Mouse (Mus musculus) kidney, embryonic 14.5 days (tissue): ENCODE measurements around the gene Fam186b. TPM values are rescaled to one million over a fixed set of nuclear protein-coding genes. Genes with fewer than 3 reads are reported as not detected.

Experiments
- ATAC-seq: fragments of 200-750 bp; cut with Nextera tagmentation; 2 replicates; pipeline ENCODE4 v1.8.0; 2017; ENCODE audit warnings: moderate number of reproducible peaks, mild to moderate bottlenecking, moderate TSS enrichment, moderate library complexity; ENCODE audit not compliant: low FRiP score, low TSS enrichment
- H3K27ac ChIP-seq: fragments of 300-500 bp; sonication (generic); 2 replicates; pipeline ENCODE4 v1.5.1; 2014; ENCODE audit warnings: low read depth, mild to moderate bottlenecking, low read length, moderate library complexity, mixed read lengths
- H3K27me3 ChIP-seq: fragments of 300-500 bp; sonication (generic); 2 replicates; pipeline ENCODE4 v1.6.1; 2014; ENCODE audit warnings: mild to moderate bottlenecking, low read length; ENCODE audit not compliant: control insufficient read depth, insufficient read depth
- H3K36me3 ChIP-seq: fragments of 300-500 bp; sonication (generic); 2 replicates; pipeline ENCODE4 v1.6.1; 2014; ENCODE audit warnings: low read length, mixed read lengths; ENCODE audit not compliant: control insufficient read depth, insufficient read depth
- H3K4me1 ChIP-seq: fragments of 300-500 bp; sonication (generic); 2 replicates; pipeline ENCODE4 v1.6.1; 2014; ENCODE audit warnings: low read length, mixed read lengths; ENCODE audit not compliant: control insufficient read depth, insufficient read depth
- H3K4me2 ChIP-seq: fragments of 300-500 bp; sonication (generic); replicated peaks from 2 replicates; pipeline ENCODE4 v1.6.1; 2014; ENCODE audit warnings: low read depth, mild to moderate bottlenecking, low read length
- H3K4me3 ChIP-seq: fragments of 300-500 bp; sonication (generic); 2 replicates; pipeline ENCODE4 v1.5.1; 2014; ENCODE audit warnings: mild to moderate bottlenecking, low read length
- H3K9ac ChIP-seq: fragments of 300-500 bp; sonication (generic); 2 replicates; pipeline ENCODE4 v1.6.1; 2014; ENCODE audit warnings: low read depth, mild to moderate bottlenecking, low read length, moderate library complexity
- H3K9me3 ChIP-seq: fragments of 300-500 bp; sonication (generic); 2 replicates; pipeline ENCODE4 v1.6.1; 2016; ENCODE audit warnings: low read length; ENCODE audit not compliant: control insufficient read depth
- WGBS: fragments of 180-500 bp; shearing (Covaris S2); extraction: QIAGEN DNeasy Blood & Tissue Kit; methylation state at CpG from one replicate; pipeline ENCODE4 v1.1.7; 2014; 5-methylcytosine and 5-hydroxymethylcytosine counted together
- polyA plus RNA-seq: library from polyadenylated mRNA; unstranded; fragments of >200 nt; fragmentation: Nextera tagmentation; extraction: Ambion mirVana; gene quantifications from 2 replicates; pipeline ENCODE4 v1.2.1, GENCODE M21; 2014

Fam186b gene
- polyA plus RNA-seq, 1 experiment from 2014 or later, result 0.22 TPM

DNA sequence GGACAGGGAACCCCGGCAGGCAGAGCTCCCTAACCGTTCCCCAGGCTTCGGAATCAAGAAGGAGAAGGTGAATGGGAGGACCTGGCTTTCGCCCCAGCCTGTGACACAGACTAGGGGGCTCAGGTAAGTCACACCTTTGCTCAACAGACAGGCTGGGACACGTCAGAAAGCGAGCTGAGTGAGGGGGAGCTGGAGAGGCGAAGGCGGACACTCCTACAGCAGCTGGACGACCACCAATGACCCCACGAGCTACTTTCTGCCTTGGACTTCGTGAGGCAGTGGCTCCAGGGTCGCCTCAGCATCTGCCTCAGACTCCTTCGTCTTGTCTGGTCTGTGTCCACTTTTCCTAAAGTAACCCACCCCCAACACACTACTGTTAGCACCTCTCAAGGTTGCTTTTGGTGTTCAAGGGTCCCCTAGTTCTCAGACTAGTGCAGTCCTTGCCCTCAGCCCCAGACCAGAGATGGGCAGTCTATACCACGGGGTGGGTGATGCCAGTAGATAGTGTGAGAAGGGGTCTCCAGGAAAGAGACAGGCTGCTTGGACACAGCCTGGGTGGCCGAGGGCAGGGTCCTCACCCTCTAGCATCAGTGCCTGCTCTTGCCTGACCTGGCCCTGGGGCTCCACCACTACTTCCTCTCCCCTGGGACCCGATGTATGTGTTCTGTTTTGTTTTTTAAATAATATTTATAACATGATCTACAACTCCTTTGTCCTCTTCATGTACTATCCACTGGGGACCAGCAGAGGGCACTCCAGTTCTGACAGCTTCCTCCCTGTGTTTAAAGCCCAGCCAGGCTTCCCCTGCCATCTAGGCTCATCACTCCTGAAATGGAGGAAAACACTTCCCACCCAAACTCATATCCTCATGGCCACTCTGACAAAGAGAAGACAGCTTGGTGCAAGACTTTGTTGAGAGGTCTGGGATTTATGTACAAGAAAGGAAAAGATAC lies 20.9 kb upstream of the Fam186b start:
- no peaks in the 10 kb centered on the region; the same call in 1 of the 2 replicates for H3K4me1 ChIP-seq
- WGBS, result 68% methylated on average over 16 of the region's 16 CpGs
- H3K4me3 ChIP-seq, result no peak overlapping the region
- H3K27me3 ChIP-seq, result no peaks in the 10 kb centered on the region
- H3K27ac ChIP-seq, result peak overlapping the region; percentile 75; the same call in 1 of the 2 replicates
- no peaks in the 10 kb centered on the region for H3K9me3 ChIP-seq
- peak; percentile 41 for ATAC-seq
- H3K4me2 ChIP-seq, result no peak overlapping the region
- no peak overlapping the region for H3K9ac ChIP-seq
- peaks cover 83% of the 10 kb centered on the region for H3K36me3 ChIP-seq

DNA sequence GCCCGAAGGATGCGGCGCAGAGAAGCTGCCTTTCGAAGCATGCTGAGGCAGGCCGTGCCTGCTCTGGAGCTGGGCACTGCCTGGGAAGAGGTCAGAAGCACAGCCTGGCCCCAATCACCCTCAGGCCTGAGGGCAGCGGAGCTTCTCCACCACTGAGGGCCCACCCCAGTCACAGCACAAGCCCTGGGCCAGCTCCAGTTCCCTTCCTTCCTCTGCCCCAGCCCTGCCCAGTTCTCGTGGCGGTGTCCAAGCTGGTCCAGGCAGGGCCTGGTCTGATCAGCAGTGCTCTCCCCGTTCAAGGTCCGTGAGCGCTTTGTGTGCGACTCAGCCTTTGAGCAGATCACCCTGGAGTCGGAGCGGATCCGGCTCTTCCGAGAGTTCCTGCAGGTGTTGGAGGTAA lies 19.2 kb upstream of the Fam186b start:
- ATAC-seq, result no peak
- no peak overlapping the region for H3K4me2 ChIP-seq
- 92% methylated on average over 16 of the region's 16 CpGs for WGBS
- no peaks in the 10 kb centered on the region for H3K9me3 ChIP-seq
- no peaks in the 10 kb centered on the region; the same call in 1 of the 2 replicates for H3K4me1 ChIP-seq
- H3K9ac ChIP-seq, result no peak overlapping the region
- H3K36me3 ChIP-seq, result peaks cover 81% of the 10 kb centered on the region
- no peak overlapping the region for H3K27ac ChIP-seq
- no peak overlapping the region for H3K4me3 ChIP-seq
- no peaks in the 10 kb centered on the region for H3K27me3 ChIP-seq

DNA sequence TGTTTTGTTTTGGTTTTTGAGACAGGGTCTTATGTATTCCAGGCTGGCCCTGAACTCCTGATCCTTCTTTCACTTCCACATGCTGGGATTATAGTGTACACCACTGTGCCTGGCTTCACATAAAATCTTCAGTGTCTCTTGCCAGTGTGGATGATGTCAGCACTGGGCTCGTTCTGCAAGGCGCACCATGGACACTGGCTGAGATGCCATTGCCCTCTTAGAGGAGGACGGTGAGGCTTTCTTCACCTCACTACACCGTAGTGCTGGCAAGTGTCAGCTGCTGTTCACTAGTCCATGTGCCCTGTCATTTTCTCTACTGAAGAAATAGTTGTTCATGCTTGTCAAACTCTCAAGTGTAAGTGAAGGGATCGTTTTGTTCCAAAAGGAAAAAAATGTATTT lies 14.9 kb upstream of the Fam186b start:
- ATAC-seq, result no peak
- Histone ChIP-seq H3K4me3 (no peak overlapping the region), H3K36me3 (peaks cover 84% of the 10 kb centered on the region), H3K4me1 (no peaks in the 10 kb centered on the region), H3K4me2 (no peak overlapping the region), H3K9me3 (no peaks in the 10 kb centered on the region), H3K27me3 (no peaks in the 10 kb centered on the region), H3K9ac (no peak overlapping the region), H3K27ac (no peak overlapping the region)
- 90% methylated on average over 5 of the region's 5 CpGs for WGBS

DNA sequence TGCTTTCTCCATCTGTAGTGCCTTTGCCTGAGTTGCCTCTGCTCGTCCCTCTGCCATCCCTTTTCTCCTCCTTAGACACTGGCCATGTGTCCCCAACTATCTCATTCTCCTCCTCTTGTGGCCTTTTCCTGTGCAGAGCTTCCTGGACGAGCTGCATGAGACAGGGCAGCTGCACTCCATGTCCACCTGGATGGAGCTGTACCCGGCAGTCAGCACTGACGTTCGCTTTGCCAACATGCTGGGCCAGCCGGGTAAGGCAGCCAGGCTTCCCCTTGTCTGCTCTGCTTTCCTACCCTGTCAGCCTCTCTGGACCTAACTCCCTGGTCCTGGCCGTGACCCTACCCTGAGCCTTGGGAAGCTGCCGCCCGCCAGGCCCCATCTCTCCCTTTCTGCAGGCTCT lies 13.9 kb upstream of the Fam186b start:
- H3K27ac ChIP-seq, result no peak overlapping the region
- no peaks in the 10 kb centered on the region for H3K4me1 ChIP-seq
- no peak overlapping the region for H3K9ac ChIP-seq
- H3K36me3 ChIP-seq, result peaks cover 84% of the 10 kb centered on the region
- WGBS, result 90% methylated on average over 9 of the region's 9 CpGs
- no peaks in the 10 kb centered on the region for H3K9me3 ChIP-seq
- H3K4me3 ChIP-seq, result no peak overlapping the region
- no peaks in the 10 kb centered on the region for H3K27me3 ChIP-seq
- no peak for ATAC-seq
- no peak overlapping the region for H3K4me2 ChIP-seq

DNA sequence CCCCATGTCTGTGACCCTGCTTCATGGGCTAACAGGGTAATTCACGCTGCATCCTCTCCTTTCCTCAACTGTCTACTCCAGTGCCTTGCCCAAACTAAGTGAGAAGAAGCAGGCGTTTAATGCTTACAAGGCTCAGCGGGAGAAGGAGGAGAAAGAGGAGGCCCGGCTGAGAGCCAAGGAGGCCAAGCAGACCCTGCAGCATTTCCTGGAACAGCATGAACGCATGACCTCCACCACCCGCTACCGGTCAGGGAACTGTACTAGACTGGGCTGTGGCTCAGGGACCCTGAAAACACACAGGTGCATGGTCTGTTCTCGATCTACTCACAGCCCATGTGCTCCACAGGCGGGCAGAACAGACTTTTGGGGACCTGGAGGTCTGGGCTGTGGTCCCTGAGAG lies 11.8 kb upstream of the Fam186b start:
- ATAC-seq, result no peak
- no peaks in the 10 kb centered on the region for H3K27me3 ChIP-seq
- no peaks in the 10 kb centered on the region for H3K4me1 ChIP-seq
- H3K27ac ChIP-seq, result no peak overlapping the region
- H3K9ac ChIP-seq, result no peak overlapping the region
- no peaks in the 10 kb centered on the region for H3K9me3 ChIP-seq
- peaks cover 80% of the 10 kb centered on the region for H3K36me3 ChIP-seq
- WGBS, result 91% methylated on average over 9 of the region's 9 CpGs
- no peak overlapping the region for H3K4me3 ChIP-seq
- H3K4me2 ChIP-seq, result no peak overlapping the region

DNA sequence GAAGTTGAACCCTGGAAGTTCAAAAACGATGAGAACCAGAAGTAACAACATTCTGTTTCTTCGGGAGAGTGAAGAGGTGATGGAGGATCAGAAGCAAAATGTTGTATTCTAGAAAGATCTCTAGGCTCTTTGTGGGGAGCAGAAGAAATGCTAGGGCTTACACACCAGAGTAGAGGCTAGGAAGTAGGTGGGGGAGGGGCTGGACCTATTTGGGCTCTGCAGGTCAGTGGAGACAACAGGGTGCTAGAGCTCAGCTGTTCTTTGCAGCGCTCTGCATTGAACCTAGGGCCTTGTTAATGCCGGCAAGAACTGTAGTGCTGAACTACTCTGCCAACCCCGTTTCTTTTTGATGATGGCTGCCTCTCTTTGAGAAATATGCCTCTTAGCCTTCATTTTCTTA lies 525 bp upstream of the Fam186b start:
- Histone ChIP-seq H3K9me3 (no peaks in the 10 kb centered on the region), H3K4me1 (0 out of 2 replicates have a peak, but pooled peaks cover 5% of the 10 kb centered on the region), H3K36me3 (no peaks in the 10 kb centered on the region), H3K4me2 (peak overlapping the region; percentile 61), H3K27me3 (no peaks in the 10 kb centered on the region), H3K4me3 (peak overlapping the region; percentile 73; the same call in 1 of the 2 replicates), H3K27ac (no peak overlapping the region), H3K9ac (no peak overlapping the region)
- no peak for ATAC-seq
- 35% methylated on average over 5 of the region's 5 CpGs for WGBS

DNA sequence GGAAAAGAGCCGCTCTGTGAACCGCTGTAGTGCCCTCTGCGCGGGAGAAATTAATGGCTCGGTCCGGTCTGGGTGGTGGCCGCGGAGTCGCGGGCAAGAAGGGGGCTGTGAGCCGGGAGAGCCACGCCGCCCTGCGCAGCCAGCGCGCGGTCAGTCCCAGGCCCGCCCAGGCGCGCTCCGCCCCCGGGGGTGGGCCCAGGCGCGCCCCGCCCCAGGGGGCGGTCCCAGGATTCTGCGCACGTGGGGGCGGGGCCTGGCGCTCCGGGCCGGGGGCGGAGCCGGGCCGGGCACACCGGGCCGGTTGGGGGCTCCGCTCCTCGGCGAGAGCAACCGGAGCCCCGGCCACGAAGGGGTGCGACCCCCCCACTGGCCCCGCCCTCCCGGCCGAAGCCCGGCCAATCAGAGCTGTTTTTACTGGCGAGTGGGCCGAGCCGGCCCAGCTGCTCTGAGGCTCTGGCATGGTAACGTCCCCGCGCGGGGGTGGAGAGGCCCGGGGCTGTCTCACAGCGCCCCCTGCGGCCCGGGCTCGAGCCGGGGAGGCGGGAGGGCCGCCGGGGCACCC lies 794 bp downstream of the Fam186b start, which contains the start of gene Prpf40b:
Gene Prpf40b, plus strand, starts transcription at position 275 of the 562 bp plus-strand sequence.
- Histone ChIP-seq H3K27ac (peak within 1 kb of the TSS; percentile 93), H3K4me1 (0 out of 2 replicates have a peak, but pooled peaks cover 5% of the 10 kb centered on the region), H3K4me3 (peak within 1 kb of the TSS; percentile 73), H3K9ac (peak within 1 kb of the TSS; percentile 73), H3K27me3 (no peaks in the 10 kb centered on the region), H3K9me3 (no peaks in the 10 kb centered on the region), H3K36me3 (no peaks in the 10 kb centered on the region), H3K4me2 (peak within 1 kb of the TSS; percentile 61)
- WGBS, result under 1% methylated on average over 59 of the region's 64 CpGs
- peak; percentile 96 for ATAC-seq

DNA sequence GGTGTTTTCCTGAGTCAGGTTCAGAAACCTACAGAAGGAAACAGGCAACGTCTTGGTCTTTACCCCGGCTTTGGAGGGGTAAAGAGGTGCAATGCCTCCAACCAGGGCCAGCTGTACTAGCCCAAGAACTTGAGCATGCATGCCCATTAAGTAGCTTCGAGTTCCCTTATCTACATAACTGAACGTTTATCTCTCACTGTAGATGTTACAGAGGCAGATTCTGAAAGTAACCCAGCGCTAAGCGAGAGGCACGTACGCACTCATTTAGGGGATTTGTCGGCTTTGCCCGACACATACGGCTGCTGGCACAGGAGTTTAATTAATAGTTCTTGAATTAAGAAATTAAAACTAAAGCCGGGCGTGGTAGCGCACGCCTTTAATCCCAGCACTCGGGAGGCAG lies 1.4 kb downstream of the Fam186b start:
- Histone ChIP-seq H3K9ac (peak overlapping the region; percentile 73), H3K36me3 (no peaks in the 10 kb centered on the region), H3K27ac (peak overlapping the region; percentile 93), H3K27me3 (no peaks in the 10 kb centered on the region), H3K9me3 (no peaks in the 10 kb centered on the region), H3K4me1 (0 out of 2 replicates have a peak, but pooled peaks cover 5% of the 10 kb centered on the region), H3K4me3 (peak overlapping the region; percentile 73), H3K4me2 (peak overlapping the region; percentile 61)
- 29% methylated on average over 16 of the region's 16 CpGs for WGBS
- no peak for ATAC-seq

DNA sequence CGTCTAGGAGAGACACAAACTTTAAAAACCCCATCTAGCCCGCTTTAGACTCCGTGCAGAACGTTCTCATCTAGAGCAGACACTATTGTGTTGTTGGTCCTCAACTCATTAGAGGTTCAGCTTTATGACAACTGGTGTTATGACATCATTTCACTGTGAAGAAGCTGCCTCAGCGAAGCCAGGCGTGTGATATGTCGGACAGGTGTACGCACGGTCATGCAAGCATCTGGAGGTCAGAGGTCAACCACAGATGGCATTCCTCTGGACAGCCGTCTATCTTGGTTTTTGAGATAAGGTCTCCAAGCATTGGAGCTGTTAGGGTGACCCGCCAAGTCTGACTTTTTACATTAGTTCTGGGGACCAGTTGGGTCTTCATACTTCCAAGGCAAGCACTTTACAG lies 5.1 kb downstream of the Fam186b start:
- no peak for ATAC-seq
- 90% methylated on average over 11 of the region's 11 CpGs for WGBS
- Histone ChIP-seq H3K9me3 (no peaks in the 10 kb centered on the region), H3K36me3 (no peaks in the 10 kb centered on the region), H3K4me3 (no peak overlapping the region), H3K9ac (no peak overlapping the region), H3K27me3 (no peaks in the 10 kb centered on the region), H3K4me2 (no peak overlapping the region), H3K4me1 (0 out of 2 replicates have a peak, but pooled peaks cover 5% of the 10 kb centered on the region), H3K27ac (no peak overlapping the region)
